ENCODE assay signal across 17 mouse cellular contexts in the genomic region with DNA sequence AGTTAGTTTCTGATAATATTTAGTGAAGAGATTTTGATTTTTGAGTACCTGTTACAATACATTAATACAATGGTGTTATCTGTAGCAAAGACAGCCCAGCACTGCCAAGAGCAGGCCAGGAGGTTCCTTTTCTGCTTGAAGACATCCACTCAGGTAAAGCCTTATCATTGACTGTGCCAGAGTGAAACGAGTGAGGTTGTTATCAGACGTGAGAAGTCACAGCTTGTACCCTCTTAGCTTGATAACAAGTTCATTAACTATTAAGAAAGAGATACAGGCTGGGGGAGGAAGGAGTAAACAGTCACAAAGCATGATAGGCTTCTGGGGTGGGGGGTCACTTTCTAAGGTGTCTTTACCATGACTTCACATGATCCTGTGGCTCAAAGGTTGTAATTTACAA. TPM values are rescaled to one million over a fixed set of nuclear protein-coding genes. Genes with fewer than 3 reads are reported as not detected.
DNase-seq lines count a peak whose midpoint lies in the region; ATAC-seq and TF ChIP-seq lines count a peak whose summit lies in the region.
"Had no signal": no experiment of that assay in that cellular context is flagged by ENCODE, and none has a peak within 500 bp of the region (broad histone marks: within the 10 kb centered on the region; RNA-seq: fewer than 3 reads in every experiment).

No protein-coding gene starts in this region.

- WGBS in kidney, embryonic 15.5 days, result 56% methylated on average over 2 of the region's 2 CpGs
- WGBS in intestine, postnatal 0 days, result 27% methylated on average over 2 of the region's 2 CpGs
- WGBS in liver, embryonic 16.5 days (ENCODE audit: insufficient replicate concordance), result 9% methylated on average over 2 of the region's 2 CpGs
- 24% methylated on average over 2 of the region's 2 CpGs for WGBS in stomach, postnatal 0 days
- 82% methylated on average over 2 of the region's 2 CpGs for WGBS in forebrain, embryonic 11.5 days
- WGBS in hindbrain, embryonic 11.5 days, result 85% methylated on average over 2 of the region's 2 CpGs

- DNase-seq in kidney, adult 11 months, result no peak
- DNase-seq in stomach, postnatal 0 days (ENCODE audit: low spot score), result no peak
- no peak for DNase-seq in spleen, postnatal 14 days (ENCODE audit: low spot score in 2 of 2)
- no peak for DNase-seq in forebrain, embryonic 11.5 days (ENCODE audit: low spot score)
- no peak for DNase-seq in hindbrain, embryonic 11.5 days (ENCODE audit: low spot score)
- DNase-seq: adrenal gland, adult 8-10 months; cerebellum, adult 11-12 months; cerebellum, postnatal 25 days; forebrain, postnatal 0 days; heart, adult 18-20 months had no signal

- no peak overlapping the region for H3K4me2 ChIP-seq in kidney, embryonic 15.5 days
- no peak overlapping the region for H3K4me2 ChIP-seq in intestine, postnatal 0 days (replicated peaks; ENCODE audit: low read depth)
- peak overlapping the region; percentile 53 for H3K4me2 ChIP-seq in liver, embryonic 16.5 days (ENCODE audit: low read depth, low read length)
- H3K4me2 ChIP-seq in stomach, postnatal 0 days (replicated peaks; ENCODE audit: low read depth), result no peak overlapping the region
- H3K4me2 ChIP-seq in forebrain, embryonic 11.5 days (ENCODE audit: low read depth, low read length, severe bottlenecking), result no peak overlapping the region
- no peak overlapping the region for H3K4me2 ChIP-seq in hindbrain, embryonic 11.5 days (replicated peaks; ENCODE audit: low read depth, low read length)
- H3K4me2 ChIP-seq: heart, embryonic 15.5 days; neural tube, embryonic 13.5 days had no signal

- H3K9me3 ChIP-seq in kidney, embryonic 15.5 days (replicated peaks), result no peaks in the 10 kb centered on the region
- no peaks in the 10 kb centered on the region for H3K9me3 ChIP-seq in intestine, postnatal 0 days (ENCODE audit: control insufficient read depth)
- H3K9me3 ChIP-seq in liver, embryonic 16.5 days (replicated peaks; ENCODE audit: control insufficient read depth, low read length), result no peaks in the 10 kb centered on the region
- no peaks in the 10 kb centered on the region for H3K9me3 ChIP-seq in stomach, postnatal 0 days (ENCODE audit: control insufficient read depth, low read length)
- H3K9me3 ChIP-seq in forebrain, embryonic 11.5 days (ENCODE audit: control insufficient read depth, low read length), result no peaks in the 10 kb centered on the region
- H3K9me3 ChIP-seq in hindbrain, embryonic 11.5 days (ENCODE audit: control insufficient read depth, low read length), result no peaks in the 10 kb centered on the region
- H3K9me3 ChIP-seq: heart, embryonic 15.5 days; megakaryocyte, embryonic 14.5 days; neural tube, embryonic 13.5 days had no signal

- H3K4me1 ChIP-seq in kidney, embryonic 15.5 days, result 0 out of 2 replicates have a peak, but pooled peaks cover 2% of the 10 kb centered on the region
- H3K4me1 ChIP-seq in intestine, postnatal 0 days (replicated peaks; ENCODE audit: control insufficient read depth, insufficient read depth, low read length), result no peaks in the 10 kb centered on the region
- H3K4me1 ChIP-seq in liver, embryonic 16.5 days (ENCODE audit: control insufficient read depth, low read depth, low read length), result peaks cover 27% of the 10 kb centered on the region
- no peaks in the 10 kb centered on the region for H3K4me1 ChIP-seq in stomach, postnatal 0 days (replicated peaks; ENCODE audit: control insufficient read depth, insufficient read depth)
- no peaks in the 10 kb centered on the region for H3K4me1 ChIP-seq in forebrain, embryonic 11.5 days (replicated peaks; ENCODE audit: control insufficient read depth, insufficient read depth, low read length)
- H3K4me1 ChIP-seq in hindbrain, embryonic 11.5 days (replicated peaks; ENCODE audit: control insufficient read depth, insufficient read depth, low read length), result no peaks in the 10 kb centered on the region
- H3K4me1 ChIP-seq: heart, embryonic 15.5 days; neural tube, embryonic 13.5 days had no signal

- no peak overlapping the region for H3K9ac ChIP-seq in kidney, embryonic 15.5 days
- H3K9ac ChIP-seq in intestine, postnatal 0 days (ENCODE audit: low read depth, low read length), result no peak overlapping the region
- peak overlapping the region; percentile 48 for H3K9ac ChIP-seq in liver, embryonic 16.5 days (ENCODE audit: low read depth, low read length)
- no peak overlapping the region for H3K9ac ChIP-seq in stomach, postnatal 0 days (ENCODE audit: low read length)
- H3K9ac ChIP-seq in forebrain, embryonic 11.5 days (ENCODE audit: low read length), result no peak overlapping the region
- H3K9ac ChIP-seq in hindbrain, embryonic 11.5 days (ENCODE audit: low read depth, low read length), result no peak overlapping the region
- H3K9ac ChIP-seq: forebrain, postnatal 0 days; heart, embryonic 15.5 days; neural tube, embryonic 13.5 days had no signal

- H3K36me3 ChIP-seq in kidney, embryonic 15.5 days, result 0 out of 2 replicates have a peak, but pooled peaks cover 8% of the 10 kb centered on the region
- H3K36me3 ChIP-seq in intestine, postnatal 0 days (ENCODE audit: control insufficient read depth, insufficient read depth), result 0 out of 2 replicates have a peak, but pooled peaks cover 6% of the 10 kb centered on the region
- no peaks in the 10 kb centered on the region; the same call in 1 of the 2 replicates for H3K36me3 ChIP-seq in liver, embryonic 16.5 days (ENCODE audit: control insufficient read depth, insufficient read depth)
- no peaks in the 10 kb centered on the region for H3K36me3 ChIP-seq in stomach, postnatal 0 days (ENCODE audit: control insufficient read depth, insufficient read depth, low read length)
- no peaks in the 10 kb centered on the region for H3K36me3 ChIP-seq in forebrain, embryonic 11.5 days (ENCODE audit: control insufficient read depth, insufficient read depth, low read length)
- H3K36me3 ChIP-seq in hindbrain, embryonic 11.5 days (ENCODE audit: control insufficient read depth, insufficient read depth, low read length), result no peaks in the 10 kb centered on the region
- H3K36me3 ChIP-seq: heart, embryonic 15.5 days had no signal

- H3K4me3 ChIP-seq in kidney, embryonic 15.5 days (replicated peaks), result no peak overlapping the region
- no peak overlapping the region for H3K4me3 ChIP-seq in intestine, postnatal 0 days (ENCODE audit: low read depth, low read length)
- no peak overlapping the region; the same call in 1 of the 2 replicates for H3K4me3 ChIP-seq in liver, embryonic 16.5 days (ENCODE audit: low read depth, low read length)
- H3K4me3 ChIP-seq in stomach, postnatal 0 days (ENCODE audit: low read depth, low read length), result no peak overlapping the region
- H3K4me3 ChIP-seq in forebrain, embryonic 11.5 days (ENCODE audit: low read depth, low read length), result no peak overlapping the region
- no peak overlapping the region for H3K4me3 ChIP-seq in hindbrain, embryonic 11.5 days (ENCODE audit: low read depth, low read length)
- H3K4me3 ChIP-seq: heart, embryonic 15.5 days; megakaryocyte, embryonic 14.5 days; neural tube, embryonic 13.5 days had no signal

- ATAC-seq in kidney, embryonic 15.5 days (replicated peaks; ENCODE audit: low FRiP score), result peak; percentile 36; the same call in 1 of the 2 replicates
- ATAC-seq in intestine, postnatal 0 days, result peak; percentile 73
- ATAC-seq in liver, embryonic 16.5 days (ENCODE audit: low read depth), result peak; percentile 93
- ATAC-seq in stomach, postnatal 0 days (ENCODE audit: low FRiP score, low TSS enrichment), result no peak
- no peak for ATAC-seq in forebrain, embryonic 11.5 days (replicated peaks; ENCODE audit: low FRiP score)
- no peak for ATAC-seq in hindbrain, embryonic 11.5 days (ENCODE audit: low FRiP score)
- ATAC-seq: forebrain, postnatal 0 days had no signal

- no peak overlapping the region for H3K27ac ChIP-seq in kidney, embryonic 15.5 days
- peak overlapping the region; percentile 50; the same call in 1 of the 2 replicates for H3K27ac ChIP-seq in intestine, postnatal 0 days (ENCODE audit: low read depth, low read length)
- H3K27ac ChIP-seq in liver, embryonic 16.5 days (ENCODE audit: low read length), result peak overlapping the region; percentile 96
- H3K27ac ChIP-seq in stomach, postnatal 0 days (replicated peaks), result peak overlapping the region; percentile 71
- H3K27ac ChIP-seq in forebrain, embryonic 11.5 days (ENCODE audit: low read depth, low read length), result no peak overlapping the region
- no peak overlapping the region for H3K27ac ChIP-seq in hindbrain, embryonic 11.5 days (ENCODE audit: low read depth, low read length)
- H3K27ac ChIP-seq: heart, embryonic 15.5 days; kidney, postnatal 0 days; neural tube, embryonic 13.5 days had no signal

- TF ChIP-seq CTCF in intestine, postnatal 0 days (IDR thresholded peaks at IDR 0.05; ENCODE audit: low read depth), result no peak
- TF ChIP-seq CTCF in stomach, postnatal 0 days (IDR thresholded peaks at IDR 0.05; ENCODE audit: low read depth), result no peak

- TF ChIP-seq EP300 in stomach, postnatal 0 days (optimal IDR thresholded peaks at IDR 0.05), result no peak

- no peaks in the 10 kb centered on the region for H3K27me3 ChIP-seq in kidney, embryonic 15.5 days
- H3K27me3 ChIP-seq in intestine, postnatal 0 days (replicated peaks; ENCODE audit: control insufficient read depth, insufficient read depth, low read length), result no peaks in the 10 kb centered on the region
- no peaks in the 10 kb centered on the region for H3K27me3 ChIP-seq in liver, embryonic 16.5 days (ENCODE audit: control insufficient read depth, insufficient read depth, low read depth, low read length)
- H3K27me3 ChIP-seq in stomach, postnatal 0 days (ENCODE audit: control insufficient read depth, insufficient read depth, low read length), result no peaks in the 10 kb centered on the region
- H3K27me3 ChIP-seq in forebrain, embryonic 11.5 days (ENCODE audit: control insufficient read depth, insufficient read depth, low read length), result no peaks in the 10 kb centered on the region
- H3K27me3 ChIP-seq in hindbrain, embryonic 11.5 days (ENCODE audit: control insufficient read depth, insufficient read depth, low read length), result no peaks in the 10 kb centered on the region
- H3K27me3 ChIP-seq: heart, embryonic 15.5 days; megakaryocyte, embryonic 14.5 days; neural tube, embryonic 13.5 days had no signal

RNA-seq across cellular contexts. Expression of gene Foxn2, which starts 19.0 kb away (rescaled TPM):
- 14.6 and 15.8 TPM in 2 replicates for polyA plus RNA-seq in kidney, embryonic 15.5 days (2015; fragmentation: Nextera tagmentation; extraction: Ambion mirVana)
- polyA plus RNA-seq in intestine, postnatal 0 days (2015; fragmentation: Nextera tagmentation; extraction: Ambion mirVana), result 11.4 and 13.5 TPM in 2 replicates
- polyA plus RNA-seq in liver, embryonic 16.5 days (2015; fragmentation: Nextera tagmentation; extraction: Ambion mirVana), result 11.0 and 11.8 TPM in 2 replicates
- 8.2 and 8.6 TPM in 2 replicates for polyA plus RNA-seq in stomach, postnatal 0 days (2015; fragmentation: Nextera tagmentation; extraction: Ambion mirVana)
- polyA plus RNA-seq in forebrain, embryonic 11.5 days (2014; fragmentation: Nextera tagmentation; extraction: Ambion mirVana), result 7.1 and 9.5 TPM in 2 replicates
- 9.2 and 9.6 TPM in 2 replicates for polyA plus RNA-seq in hindbrain, embryonic 11.5 days (2014; fragmentation: Nextera tagmentation; extraction: Ambion mirVana)

Comparison
In these comparisons a context has a peak if more than half of its experiments do, and no peak if none do; other contexts are left out.
1. ATAC-seq: peak in kidney, embryonic 15.5 days (single experiment), intestine, postnatal 0 days (single experiment) and liver, embryonic 16.5 days (single experiment); none in stomach, postnatal 0 days (single experiment), forebrain, embryonic 11.5 days (single experiment) and hindbrain, embryonic 11.5 days (single experiment).
2. H3K27ac ChIP-seq: peak in intestine, postnatal 0 days (single experiment), liver, embryonic 16.5 days (single experiment) and stomach, postnatal 0 days (single experiment); none in kidney, embryonic 15.5 days (single experiment), forebrain, embryonic 11.5 days (single experiment) and hindbrain, embryonic 11.5 days (single experiment).